Mouse (Mus musculus): Measurements from ENCODE around the gene Cnnm3. TPM values are rescaled to one million over a fixed set of nuclear protein-coding genes. Genes with fewer than 3 reads are reported as not detected.

The Cnnm3 gene
- total RNA-seq, 1 experiment: 28.6 TPM

DNA sequence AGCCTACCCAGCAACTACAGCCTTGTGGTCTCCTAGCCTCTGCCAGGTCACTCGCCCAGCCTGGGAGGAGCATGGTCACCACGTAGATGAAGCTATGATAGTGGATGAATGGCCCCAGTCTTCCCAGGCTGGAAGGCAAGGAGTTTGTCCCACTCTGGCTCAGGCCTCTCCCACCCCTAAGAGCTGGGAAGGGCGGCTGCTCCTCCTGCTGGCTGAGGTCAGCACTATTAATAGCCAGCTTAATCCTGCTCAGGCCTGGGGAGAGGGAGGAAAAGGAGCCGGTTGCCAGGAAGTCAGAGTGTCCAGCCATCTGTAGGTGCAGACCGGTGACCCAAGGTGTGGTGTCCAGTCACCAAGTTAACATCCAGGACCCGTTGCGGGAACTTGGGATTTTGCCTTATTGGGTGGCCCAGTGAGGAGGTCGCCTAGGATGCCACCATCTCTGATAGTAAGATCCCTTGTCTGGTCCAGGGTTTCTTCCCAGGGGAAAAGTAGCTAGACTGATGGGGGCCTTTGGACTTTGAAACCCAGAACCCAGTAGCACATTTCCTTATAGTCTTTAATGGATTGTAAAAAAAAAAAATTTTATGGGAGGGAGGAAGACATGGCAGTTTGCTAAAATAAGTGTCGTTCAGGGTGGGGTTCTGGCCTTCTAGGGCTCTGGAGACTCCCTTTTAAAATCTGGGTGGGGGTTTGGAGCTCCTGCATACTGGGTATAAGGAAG, 19.1 kb upstream of the Cnnm3 start:
- H3K27ac ChIP-seq (ENCODE audit: insufficient read depth, low read depth, low read length, poor library complexity, severe bottlenecking): no peak overlapping the region; the same call in 1 of the 2 replicates
- no peaks in the 10 kb centered on the region for H3K36me3 ChIP-seq (ENCODE audit: control insufficient read depth, insufficient read depth, low read length, poor library complexity, severe bottlenecking)
- TF ChIP-seq MAFK (IDR thresholded peaks at IDR 0.05; ENCODE audit: insufficient read depth, low read depth, low read length) (peak; percentile 65; the same call in 1 of the 2 replicates), HCFC1 (IDR thresholded peaks at IDR 0.05; ENCODE audit: borderline replicate concordance, insufficient read depth, low read length) (no peak), ZC3H11A (IDR thresholded peaks at IDR 0.05; ENCODE audit: borderline replicate concordance, low read depth, low read length) (no peak)
- DNase-seq (ENCODE audit: low read depth, low spot score): no peak
- H3K4me1 ChIP-seq (ENCODE audit: control insufficient read depth in 2 of 2, insufficient read depth in 2 of 2, low read length in 2 of 2, poor library complexity in 1 of 2): peaks cover 0 to 2% of the 10 kb centered on the region in 2 experiments; a peak in 1 of 4 replicates
- no peak overlapping the region for H3K4me3 ChIP-seq (ENCODE audit: insufficient read depth in 1 of 2, low read depth in 1 of 2, low read length in 2 of 2, poor library complexity in 1 of 2, severe bottlenecking in 1 of 2)
- no peak overlapping the region for H3K9ac ChIP-seq (ENCODE audit: insufficient read depth, low read depth, low read length, poor library complexity, severe bottlenecking)
- H3K9me3 ChIP-seq (ENCODE audit: control insufficient read depth, insufficient read depth, low read depth, low read length): no peaks in the 10 kb centered on the region
- in situ Hi-C loops (cut with MboI; ENCODE audit: low sequenced_read_pairs in 2 of 2, unreplicated experiment in 2 of 2): no loop called here

GRCm38 (mm10) chr1:36493299-36493698, 18.4 kb upstream of the Cnnm3 start:
- no peak for DNase-seq (ENCODE audit: low read depth, low spot score)
- peaks cover 0 to 2% of the 10 kb centered on the region in 2 experiments; a peak in 1 of 4 replicates for H3K4me1 ChIP-seq (ENCODE audit: control insufficient read depth in 2 of 2, insufficient read depth in 2 of 2, low read length in 2 of 2, poor library complexity in 1 of 2)
- TF ChIP-seq ZNF384 (IDR thresholded peaks at IDR 0.05; ENCODE audit: low read depth, low read length): no peak
- TF ChIP-seq HCFC1 (IDR thresholded peaks at IDR 0.05; ENCODE audit: borderline replicate concordance, insufficient read depth, low read length): no peak
- TF ChIP-seq MAFK (IDR thresholded peaks at IDR 0.05; ENCODE audit: insufficient read depth, low read depth, low read length): no peak
- no peak for TF ChIP-seq CHD2 (IDR thresholded peaks at IDR 0.05; ENCODE audit: low read depth, low read length)
- H3K36me3 ChIP-seq (ENCODE audit: control insufficient read depth, insufficient read depth, low read length, poor library complexity, severe bottlenecking): no peaks in the 10 kb centered on the region; the same call in 1 of the 2 replicates
- H3K27ac ChIP-seq (ENCODE audit: insufficient read depth, low read depth, low read length, poor library complexity, severe bottlenecking): no peak overlapping the region
- H3K4me3 ChIP-seq (ENCODE audit: insufficient read depth in 1 of 2, low read depth in 1 of 2, low read length in 2 of 2, poor library complexity in 1 of 2, severe bottlenecking in 1 of 2): no peak overlapping the region
- in situ Hi-C loops (cut with MboI; ENCODE audit: low sequenced_read_pairs in 2 of 2, unreplicated experiment in 2 of 2): no loop called here
- H3K9me3 ChIP-seq (ENCODE audit: control insufficient read depth, insufficient read depth, low read depth, low read length): no peaks in the 10 kb centered on the region
- no peak overlapping the region for H3K9ac ChIP-seq (ENCODE audit: insufficient read depth, low read depth, low read length, poor library complexity, severe bottlenecking)

GRCm38 (mm10) chr1:36496719-36497118, 14.9 kb upstream of the Cnnm3 start:
- no peak overlapping the region for H3K9ac ChIP-seq (ENCODE audit: insufficient read depth, low read depth, low read length, poor library complexity, severe bottlenecking)
- no peak for TF ChIP-seq HCFC1 (IDR thresholded peaks at IDR 0.05; ENCODE audit: borderline replicate concordance, insufficient read depth, low read length)
- TF ChIP-seq ZNF384 (IDR thresholded peaks at IDR 0.05; ENCODE audit: low read depth, low read length): no peak
- TF ChIP-seq MAFK (IDR thresholded peaks at IDR 0.05; ENCODE audit: insufficient read depth, low read depth, low read length): no peak
- no peak for TF ChIP-seq ZC3H11A (IDR thresholded peaks at IDR 0.05; ENCODE audit: borderline replicate concordance, low read depth, low read length)
- no peak for TF ChIP-seq CHD2 (IDR thresholded peaks at IDR 0.05; ENCODE audit: low read depth, low read length)
- in situ Hi-C loops (cut with MboI; ENCODE audit: low sequenced_read_pairs in 2 of 2, unreplicated experiment in 2 of 2): no loop called here
- no peaks in the 10 kb centered on the region for H3K9me3 ChIP-seq (ENCODE audit: control insufficient read depth, insufficient read depth, low read depth, low read length)
- H3K27ac ChIP-seq (ENCODE audit: insufficient read depth, low read depth, low read length, poor library complexity, severe bottlenecking): no peak overlapping the region
- DNase-seq (ENCODE audit: low read depth, low spot score): no peak
- H3K36me3 ChIP-seq (ENCODE audit: control insufficient read depth, insufficient read depth, low read length, poor library complexity, severe bottlenecking): no peaks in the 10 kb centered on the region; the same call in 1 of the 2 replicates
- H3K4me1 ChIP-seq (ENCODE audit: control insufficient read depth in 2 of 2, insufficient read depth in 2 of 2, low read length in 2 of 2, poor library complexity in 1 of 2): peaks cover 0 to 2% of the 10 kb centered on the region in 2 experiments; a peak in 1 of 4 replicates
- no peak overlapping the region for H3K4me3 ChIP-seq (ENCODE audit: insufficient read depth in 1 of 2, low read depth in 1 of 2, low read length in 2 of 2, poor library complexity in 1 of 2, severe bottlenecking in 1 of 2)

GRCm38 (mm10) chr1:36497312-36497711, 14.4 kb upstream of the Cnnm3 start:
- no peak for DNase-seq (ENCODE audit: low read depth, low spot score)
- no peaks in the 10 kb centered on the region for H3K9me3 ChIP-seq (ENCODE audit: control insufficient read depth, insufficient read depth, low read depth, low read length)
- H3K36me3 ChIP-seq (ENCODE audit: control insufficient read depth, insufficient read depth, low read length, poor library complexity, severe bottlenecking): no peaks in the 10 kb centered on the region; the same call in 1 of the 2 replicates
- H3K27ac ChIP-seq (ENCODE audit: insufficient read depth, low read depth, low read length, poor library complexity, severe bottlenecking): no peak overlapping the region
- H3K4me3 ChIP-seq (ENCODE audit: insufficient read depth in 1 of 2, low read depth in 1 of 2, low read length in 2 of 2, poor library complexity in 1 of 2, severe bottlenecking in 1 of 2): no peak overlapping the region
- peaks cover 0 to under 1% of the 10 kb centered on the region in 2 experiments; a peak in 1 of 4 replicates for H3K4me1 ChIP-seq (ENCODE audit: control insufficient read depth in 2 of 2, insufficient read depth in 2 of 2, low read length in 2 of 2, poor library complexity in 1 of 2)
- H3K9ac ChIP-seq (ENCODE audit: insufficient read depth, low read depth, low read length, poor library complexity, severe bottlenecking): no peak overlapping the region
- in situ Hi-C loops (cut with MboI; ENCODE audit: low sequenced_read_pairs in 2 of 2, unreplicated experiment in 2 of 2): no loop called here
- TF ChIP-seq ZNF384 (IDR thresholded peaks at IDR 0.05; ENCODE audit: low read depth, low read length): no peak
- no peak for TF ChIP-seq HCFC1 (IDR thresholded peaks at IDR 0.05; ENCODE audit: borderline replicate concordance, insufficient read depth, low read length)
- TF ChIP-seq MAFK (IDR thresholded peaks at IDR 0.05; ENCODE audit: insufficient read depth, low read depth, low read length): no peak
